Comparison of ENCODE assay signal across 25 mouse cellular contexts in genomic region chr4:17092132-17092531, GRCm38 (mm10).
A peak's percentile ranks its signal among the peaks of the same experiment; 100 is the strongest.
DNase-seq lines count a peak whose midpoint lies in the region; ATAC-seq and TF ChIP-seq lines count a peak whose summit lies in the region.
"Had no signal": no experiment of that assay in that cellular context is flagged by ENCODE, and none has a peak within 500 bp of the region (broad histone marks: within the 10 kb centered on the region; RNA-seq: fewer than 3 reads in every experiment).

No protein-coding gene starts in this region.

- no peaks in the 10 kb centered on the region for H3K9me3 ChIP-seq in hindbrain, embryonic 10.5 days
- no peaks in the 10 kb centered on the region for H3K9me3 ChIP-seq in hindbrain, postnatal 0 days (ENCODE audit: low read length)
- H3K9me3 ChIP-seq in midbrain, embryonic 14.5 days (ENCODE audit: control insufficient read depth, low read length), result no peaks in the 10 kb centered on the region
- H3K9me3 ChIP-seq in midbrain, embryonic 15.5 days, result no peaks in the 10 kb centered on the region
- H3K9me3 ChIP-seq: embryonic facial prominence, embryonic 15.5 days; heart, embryonic 13.5 days; limb, embryonic 10.5 days; liver, embryonic 15.5 days; lung, embryonic 15.5 days had no signal

- H3K27me3 ChIP-seq in hindbrain, embryonic 10.5 days (ENCODE audit: insufficient read depth, poor library complexity, severe bottlenecking), result no peaks in the 10 kb centered on the region
- no peaks in the 10 kb centered on the region for H3K27me3 ChIP-seq in hindbrain, postnatal 0 days (ENCODE audit: insufficient read depth, low read length)
- no peaks in the 10 kb centered on the region for H3K27me3 ChIP-seq in midbrain, embryonic 14.5 days (ENCODE audit: control insufficient read depth, insufficient read depth, low read length)
- no peaks in the 10 kb centered on the region for H3K27me3 ChIP-seq in midbrain, embryonic 15.5 days (replicated peaks)
- H3K27me3 ChIP-seq: embryonic facial prominence, embryonic 15.5 days; heart, embryonic 13.5 days; liver, embryonic 15.5 days; lung, embryonic 15.5 days had no signal

- H3K4me1 ChIP-seq in hindbrain, embryonic 10.5 days (replicated peaks), result 0 out of 2 replicates have a peak, but pooled peaks cover 6% of the 10 kb centered on the region
- H3K4me1 ChIP-seq in hindbrain, postnatal 0 days (ENCODE audit: insufficient read depth, low read length), result no peaks in the 10 kb centered on the region
- H3K4me1 ChIP-seq in midbrain, embryonic 14.5 days (ENCODE audit: control insufficient read depth, insufficient read depth, low read length), result no peaks in the 10 kb centered on the region
- no peaks in the 10 kb centered on the region for H3K4me1 ChIP-seq in midbrain, embryonic 15.5 days
- H3K4me1 ChIP-seq: embryonic facial prominence, embryonic 15.5 days; heart, embryonic 13.5 days; limb, embryonic 10.5 days; liver, embryonic 15.5 days; lung, embryonic 15.5 days had no signal

- no peak overlapping the region for H3K27ac ChIP-seq in hindbrain, embryonic 10.5 days
- H3K27ac ChIP-seq in hindbrain, postnatal 0 days, result no peak overlapping the region
- H3K27ac ChIP-seq in midbrain, embryonic 14.5 days (replicated peaks; ENCODE audit: low read depth, low read length), result no peak overlapping the region
- no peak overlapping the region for H3K27ac ChIP-seq in midbrain, embryonic 15.5 days
- H3K27ac ChIP-seq: embryonic facial prominence, embryonic 15.5 days; heart, adult 2 months; heart, embryonic 13.5 days; hindbrain, embryonic 14.5 days; kidney, postnatal 0 days; left cerebral cortex, adult 2 months; limb, embryonic 10.5 days; liver, embryonic 15.5 days; lung, embryonic 15.5 days; stomach, postnatal 0 days had no signal

- no peak overlapping the region for H3K4me2 ChIP-seq in hindbrain, postnatal 0 days (ENCODE audit: low read depth, low read length)
- H3K4me2 ChIP-seq in midbrain, embryonic 14.5 days (ENCODE audit: low read length), result no peak overlapping the region
- H3K4me2 ChIP-seq in midbrain, embryonic 15.5 days, result no peak overlapping the region
- H3K4me2 ChIP-seq: embryonic facial prominence, embryonic 15.5 days; heart, embryonic 13.5 days; hindbrain, embryonic 14.5 days; liver, embryonic 15.5 days; lung, embryonic 15.5 days had no signal

- 5% methylated on average over 3 of the region's 3 CpGs for WGBS in hindbrain, embryonic 10.5 days
- 8% methylated on average over 3 of the region's 3 CpGs for WGBS in hindbrain, postnatal 0 days
- 4% methylated on average over 3 of the region's 3 CpGs for WGBS in midbrain, embryonic 14.5 days
- WGBS in midbrain, embryonic 15.5 days, result under 1% methylated on average over 3 of the region's 3 CpGs

- no peak for ATAC-seq in hindbrain, postnatal 0 days
- peak; percentile 40; the same call in 1 of the 2 replicates for ATAC-seq in midbrain, embryonic 14.5 days (ENCODE audit: low FRiP score, low TSS enrichment)
- ATAC-seq in midbrain, embryonic 15.5 days (replicated peaks), result no peak
- ATAC-seq: forebrain, embryonic 16.5 days had no signal

- no peak overlapping the region for H3K9ac ChIP-seq in hindbrain, postnatal 0 days (replicated peaks; ENCODE audit: low read length)
- no peak overlapping the region for H3K9ac ChIP-seq in midbrain, embryonic 14.5 days (replicated peaks; ENCODE audit: low read length)
- no peak overlapping the region for H3K9ac ChIP-seq in midbrain, embryonic 15.5 days
- H3K9ac ChIP-seq: embryonic facial prominence, embryonic 15.5 days; heart, embryonic 13.5 days; hindbrain, embryonic 14.5 days; liver, embryonic 15.5 days; lung, embryonic 15.5 days had no signal

- H3K4me3 ChIP-seq in hindbrain, embryonic 10.5 days, result no peak overlapping the region
- no peak overlapping the region for H3K4me3 ChIP-seq in hindbrain, postnatal 0 days (ENCODE audit: low read length)
- H3K4me3 ChIP-seq in midbrain, embryonic 14.5 days (replicated peaks; ENCODE audit: low read depth, low read length), result no peak overlapping the region
- no peak overlapping the region for H3K4me3 ChIP-seq in midbrain, embryonic 15.5 days
- H3K4me3 ChIP-seq: embryonic facial prominence, embryonic 15.5 days; heart, adult 2 months; heart, embryonic 13.5 days; left cerebral cortex, adult 2 months; limb, embryonic 10.5 days; liver, embryonic 15.5 days; lung, embryonic 15.5 days had no signal

- H3K36me3 ChIP-seq in hindbrain, embryonic 10.5 days, result no peaks in the 10 kb centered on the region
- H3K36me3 ChIP-seq in hindbrain, postnatal 0 days (ENCODE audit: insufficient read depth, low read length), result no peaks in the 10 kb centered on the region
- no peaks in the 10 kb centered on the region for H3K36me3 ChIP-seq in midbrain, embryonic 14.5 days (ENCODE audit: control insufficient read depth, insufficient read depth, low read length)
- no peaks in the 10 kb centered on the region for H3K36me3 ChIP-seq in midbrain, embryonic 15.5 days (replicated peaks)
- H3K36me3 ChIP-seq: embryonic facial prominence, embryonic 15.5 days; heart, embryonic 13.5 days; limb, embryonic 10.5 days; liver, embryonic 15.5 days; lung, embryonic 15.5 days had no signal

- peak; percentile 3 for DNase-seq in hindbrain, embryonic 10.5 days (ENCODE audit: low spot score)
- DNase-seq in hindbrain, postnatal 0 days (ENCODE audit: low spot score), result no peak
- no peak for DNase-seq in midbrain, embryonic 14.5 days
- peak; percentile 8 for DNase-seq in embryo, embryonic 9.5 days (ENCODE audit: extremely low spot score)
- no peak for DNase-seq in urinary bladder, postnatal 14 days (ENCODE audit: low spot score)
- no peak for DNase-seq in layer of hippocampus, adult 11-12 months (ENCODE audit: low spot score)
- DNase-seq: adrenal gland, postnatal 36 days; cerebellum, adult 11-12 months; gastrocnemius, postnatal 25 days; heart, adult 2 months; heart, postnatal 14 days; kidney, adult 2 months; liver; lung, postnatal 36 days had no signal

- TF ChIP-seq CTCF in hindbrain, postnatal 0 days (IDR thresholded peaks at IDR 0.05; ENCODE audit: low read depth), result no peak

Comparison
In these comparisons a context has a peak if more than half of its experiments do, and no peak if none do; other contexts are left out.
1. DNase-seq: peak in hindbrain, embryonic 10.5 days (single experiment) and embryo, embryonic 9.5 days (single experiment); none in hindbrain, postnatal 0 days (single experiment), midbrain, embryonic 14.5 days (single experiment), urinary bladder, postnatal 14 days (single experiment) and layer of hippocampus, adult 11-12 months (single experiment).